Mouse (Mus musculus): ENCODE results near the gene Prex1.

DNA sequence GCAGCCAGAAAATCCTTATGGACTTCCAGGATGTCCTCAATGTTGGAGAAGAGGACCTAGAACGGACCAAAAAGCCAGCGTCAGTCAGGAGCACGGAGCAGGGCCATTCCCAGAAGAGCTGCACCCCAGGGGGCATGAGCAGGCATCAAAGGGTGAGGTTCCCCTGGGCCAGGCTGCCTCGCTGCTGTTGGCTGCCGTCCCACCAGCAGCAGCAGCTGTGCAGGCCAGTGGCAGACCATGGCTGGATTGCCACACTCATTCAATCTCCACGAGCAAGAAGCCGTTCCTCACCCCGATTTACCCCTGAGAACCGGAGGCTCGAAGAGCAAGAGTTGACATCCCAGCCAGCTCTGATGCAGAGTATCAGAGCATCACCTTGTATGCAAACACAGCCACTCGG is 68.8 kb downstream of the Prex1 start:
- no peak for TF ChIP-seq CTCF (IDR thresholded peaks at IDR 0.05; ENCODE audit: extremely low read depth, insufficient read length, insufficient replicate concordance, low read depth, low read length)
- TF ChIP-seq POLR2A (IDR thresholded peaks at IDR 0.05; ENCODE audit: low read depth, low read length) = no peak

All from small intestine, adult 2 months (tissue).